Comparison of ENCODE assay signal across 8 mouse cellular contexts in the genomic region with DNA sequence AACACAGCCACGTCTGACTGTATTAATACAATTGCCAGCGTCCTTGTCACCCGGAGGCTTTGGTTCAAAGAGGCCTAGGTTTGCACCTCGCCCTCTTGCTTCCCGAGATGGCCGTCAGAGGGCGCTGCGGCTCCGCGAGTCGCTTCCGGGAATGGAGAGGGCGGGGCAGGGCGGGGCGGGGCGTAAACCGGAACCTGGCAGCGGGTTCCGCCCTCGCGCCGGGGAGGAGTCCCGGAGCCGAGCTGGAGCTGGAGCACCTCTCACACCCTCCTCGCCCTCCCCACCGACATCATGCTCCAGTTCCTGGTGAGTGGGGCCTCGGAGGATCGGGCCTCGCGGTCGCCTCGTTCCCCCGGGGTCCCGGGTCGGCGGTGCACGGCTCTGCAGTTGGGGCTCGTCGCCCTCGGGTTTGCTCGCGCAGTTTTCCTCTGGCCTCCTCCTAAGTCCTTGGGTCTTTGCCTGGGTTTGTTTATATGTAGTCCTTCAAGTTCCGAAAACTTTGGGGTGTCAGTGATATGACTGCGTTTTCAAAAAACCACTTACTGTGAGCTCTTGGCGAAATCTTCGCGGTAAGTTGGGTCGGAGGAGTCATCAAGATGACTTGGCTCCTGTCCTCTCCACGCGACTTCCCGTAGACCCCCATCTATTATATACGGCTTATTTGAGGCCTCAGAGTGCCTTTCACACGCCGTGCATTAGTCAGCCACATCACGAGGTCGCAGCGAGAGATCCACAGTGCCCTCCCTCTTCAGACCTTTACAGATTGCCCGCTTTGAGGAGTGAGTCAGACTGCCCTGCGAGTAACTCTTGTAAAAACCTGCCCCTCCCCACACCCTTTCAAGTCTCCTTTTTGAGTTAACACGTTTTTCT. TPM values are rescaled to one million over a fixed set of nuclear protein-coding genes. Genes with fewer than 3 reads are reported as not detected.
DNase-seq lines count a peak whose midpoint lies in the region; ATAC-seq and TF ChIP-seq lines count a peak whose summit lies in the region.

No protein-coding gene starts in this region.

- peak; percentile 93 for ATAC-seq in forebrain, embryonic 12.5 days (ENCODE audit: low FRiP score)
- peak; percentile 96 for ATAC-seq in heart, postnatal 0 days (ENCODE audit: insufficient read depth, low read depth)
- ATAC-seq in neural tube, embryonic 15.5 days (ENCODE audit: low FRiP score): peak; percentile 92

- H3K9me3 ChIP-seq in E14TG2a.4 (ENCODE audit: low read length): no peaks in the 10 kb centered on the region
- no peaks in the 10 kb centered on the region for H3K9me3 ChIP-seq in forebrain, embryonic 12.5 days
- H3K9me3 ChIP-seq in heart, postnatal 0 days (replicated peaks; ENCODE audit: control insufficient read depth, low read length): no peaks in the 10 kb centered on the region
- no peaks in the 10 kb centered on the region for H3K9me3 ChIP-seq in neural tube, embryonic 15.5 days (replicated peaks)

- TF ChIP-seq CTCF in E14TG2a.4 (conservative IDR thresholded peaks at IDR 0.05; ENCODE audit: low read length): peak; percentile 43
- peak; percentile 95 for TF ChIP-seq CTCF in heart, postnatal 0 days (IDR thresholded peaks at IDR 0.05; ENCODE audit: low read depth)

- DNase-seq in c-Kit-positive CD71-positive TER-119-negative erythroid progenitor cells, embryonic 14.5 days (ENCODE audit: low read depth): peak; percentile 79
- peak; percentile 89 for DNase-seq in heart, postnatal 0 days (ENCODE audit: low spot score)
- DNase-seq in kidney, postnatal 4 days: peak; percentile 96
- DNase-seq in lung, adult 18-20 months: peak; percentile 83 to 85
- DNase-seq in testis, postnatal 14 days (ENCODE audit: low spot score): peak; percentile 88

- H3K27me3 ChIP-seq in E14TG2a.4 (ENCODE audit: insufficient read depth, low read length): no peaks in the 10 kb centered on the region
- no peaks in the 10 kb centered on the region for H3K27me3 ChIP-seq in forebrain, embryonic 12.5 days
- H3K27me3 ChIP-seq in heart, postnatal 0 days (ENCODE audit: control insufficient read depth, insufficient read depth, low read length): no peaks in the 10 kb centered on the region
- no peaks in the 10 kb centered on the region for H3K27me3 ChIP-seq in neural tube, embryonic 15.5 days (replicated peaks)

- H3K27ac ChIP-seq in forebrain, embryonic 12.5 days: peak overlapping the region; percentile 73
- H3K27ac ChIP-seq in heart, postnatal 0 days (ENCODE audit: low read depth): peak overlapping the region; percentile 94
- H3K27ac ChIP-seq in neural tube, embryonic 15.5 days (replicated peaks): peak overlapping the region; percentile 78

- TF ChIP-seq EP300 in heart, postnatal 0 days (IDR thresholded peaks at IDR 0.05; ENCODE audit: low read depth): peak; percentile 86

- under 1% methylated on average over 57 of the region's 60 CpGs for WGBS in forebrain, embryonic 12.5 days
- under 1% methylated on average over 60 of the region's 60 CpGs for WGBS in heart, postnatal 0 days
- WGBS in neural tube, embryonic 15.5 days: under 1% methylated on average over 59 of the region's 60 CpGs

- peak overlapping the region; percentile 70 for H3K4me2 ChIP-seq in forebrain, embryonic 12.5 days
- peak overlapping the region; percentile 73 for H3K4me2 ChIP-seq in heart, postnatal 0 days (ENCODE audit: low read depth, low read length)
- peak overlapping the region; percentile 70 for H3K4me2 ChIP-seq in neural tube, embryonic 15.5 days

- peak overlapping the region; percentile 91 for H3K4me3 ChIP-seq in E14TG2a.4 (replicated peaks; ENCODE audit: low read length)
- H3K4me3 ChIP-seq in forebrain, embryonic 12.5 days (replicated peaks): peak overlapping the region; percentile 67
- H3K4me3 ChIP-seq in heart, postnatal 0 days (ENCODE audit: low read depth, low read length): peak overlapping the region; percentile 74
- H3K4me3 ChIP-seq in neural tube, embryonic 15.5 days (replicated peaks): peak overlapping the region; percentile 77

- peaks cover 69% of the 10 kb centered on the region for H3K4me1 ChIP-seq in E14TG2a.4 (replicated peaks; ENCODE audit: low read depth, low read length)
- peaks cover 24% of the 10 kb centered on the region for H3K4me1 ChIP-seq in forebrain, embryonic 12.5 days
- peaks cover 44% of the 10 kb centered on the region for H3K4me1 ChIP-seq in heart, postnatal 0 days (ENCODE audit: control insufficient read depth, insufficient read depth)
- H3K4me1 ChIP-seq in neural tube, embryonic 15.5 days: peaks cover 29% of the 10 kb centered on the region

- peak overlapping the region; percentile 77 for H3K9ac ChIP-seq in forebrain, embryonic 12.5 days
- H3K9ac ChIP-seq in heart, postnatal 0 days (replicated peaks; ENCODE audit: low read depth, low read length): peak overlapping the region; percentile 76
- peak overlapping the region; percentile 69 for H3K9ac ChIP-seq in neural tube, embryonic 15.5 days (replicated peaks)

- H3K36me3 ChIP-seq in E14TG2a.4 (ENCODE audit: insufficient read depth, low read length): peaks cover 22% of the 10 kb centered on the region
- no peaks in the 10 kb centered on the region for H3K36me3 ChIP-seq in forebrain, embryonic 12.5 days (replicated peaks)
- no peaks in the 10 kb centered on the region for H3K36me3 ChIP-seq in heart, postnatal 0 days (replicated peaks; ENCODE audit: control insufficient read depth, insufficient read depth, low read length)
- no peaks in the 10 kb centered on the region for H3K36me3 ChIP-seq in neural tube, embryonic 15.5 days

RNA-seq across cellular contexts. Expression of gene Slc13a4, which starts 55.2 kb away (rescaled TPM):
- polyA plus RNA-seq in forebrain, embryonic 12.5 days (2016; fragmentation: Nextera tagmentation; extraction: Ambion mirVana): 0.09 and 0.14 TPM in 2 replicates
- 0.11 TPM in 1 of 2 replicates, not detected in the other for total RNA-seq in heart, postnatal 0 days (2014; rRNA removed; ENCODE audit: low replicate concordance)
- 0.22 TPM in 2 replicates for polyA plus RNA-seq in heart, postnatal 0 days (2015; fragmentation: Nextera tagmentation; extraction: Ambion mirVana)
- polyA plus RNA-seq in neural tube, embryonic 15.5 days (2015; fragmentation: Nextera tagmentation; extraction: Ambion mirVana): 1.3 and 2.3 TPM in 2 replicates

Comparison
In these comparisons a context has a peak if more than half of its experiments do, and no peak if none do; other contexts are left out.
1. Peak in every context shown above with its lines: DNase-seq, ATAC-seq, H3K4me3 ChIP-seq and H3K27ac ChIP-seq.